Mouse (Mus musculus): ENCODE measurements at regions not wholly inside any gene's neighbourhood (a gene's known extent, or its start where the extent isn't known, plus 50 kb on each side); places are given as distances from the start of the nearest gene placed in this dataset.

DNA sequence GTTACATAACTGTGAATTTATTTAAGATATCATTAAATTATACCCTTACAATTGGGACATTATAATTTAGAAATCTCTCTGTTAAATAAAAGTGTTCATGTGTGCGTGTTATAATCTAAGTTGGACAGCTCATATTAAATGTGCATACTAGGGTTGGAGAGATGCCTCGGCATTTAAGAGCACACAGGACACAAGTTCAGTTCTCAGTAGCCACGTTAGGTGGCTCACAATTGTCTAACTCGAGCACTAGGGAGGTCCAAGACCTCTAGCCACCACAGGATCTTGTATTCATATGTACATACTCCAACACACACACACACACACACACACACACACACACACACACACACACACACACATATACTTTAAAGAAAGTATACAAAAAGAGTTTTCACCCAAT is 56.0 kb downstream of the Foxf2 start:
- DNase-seq = no peak

- no peak for DNase-seq
Observed at GRCm38 (mm10) chr13:31683311-31683710, 57.7 kb downstream of the Foxf2 start.

DNA sequence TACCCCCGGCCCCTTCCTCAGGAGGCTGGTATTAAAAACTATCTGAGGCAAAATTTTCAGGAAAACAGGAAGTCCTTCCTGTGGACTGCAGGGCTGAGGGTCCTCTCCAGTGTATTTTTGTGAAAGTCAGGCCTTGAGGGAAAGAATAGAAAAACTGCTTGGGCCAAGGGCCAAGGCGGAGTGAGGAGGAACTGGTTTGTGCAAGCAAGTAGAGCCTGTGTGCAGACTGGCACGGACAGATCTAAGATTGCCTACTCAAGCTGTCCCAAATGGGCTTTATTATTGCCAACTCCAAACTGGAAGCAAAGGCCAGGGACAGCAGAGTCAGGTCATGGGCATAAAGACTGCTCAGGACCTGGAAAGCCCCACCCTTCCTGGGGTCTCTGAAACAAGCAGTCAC is 62.9 kb downstream of the Foxf2 start:
- DNase-seq = no peak

DNA sequence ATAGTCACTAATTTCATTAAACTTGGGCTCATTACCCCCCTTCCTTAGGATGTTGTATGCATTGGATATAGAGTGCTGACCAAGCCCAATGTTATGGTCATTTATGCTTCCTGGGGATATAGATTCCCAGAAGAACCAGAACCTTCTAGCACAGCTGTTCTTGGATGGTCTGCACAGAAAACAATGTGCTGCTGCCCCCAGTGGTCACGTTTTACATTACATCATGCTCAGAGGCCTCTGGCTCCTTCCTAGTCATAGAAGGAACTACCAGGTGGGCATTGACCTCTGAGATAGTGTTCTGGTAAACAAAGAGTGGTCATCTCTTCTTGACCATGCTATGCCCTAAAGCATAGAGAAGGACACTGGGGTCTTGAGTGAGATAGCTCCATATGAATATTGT is 63.7 kb downstream of the Foxf2 start:
- peak; percentile 23 for DNase-seq

DNA sequence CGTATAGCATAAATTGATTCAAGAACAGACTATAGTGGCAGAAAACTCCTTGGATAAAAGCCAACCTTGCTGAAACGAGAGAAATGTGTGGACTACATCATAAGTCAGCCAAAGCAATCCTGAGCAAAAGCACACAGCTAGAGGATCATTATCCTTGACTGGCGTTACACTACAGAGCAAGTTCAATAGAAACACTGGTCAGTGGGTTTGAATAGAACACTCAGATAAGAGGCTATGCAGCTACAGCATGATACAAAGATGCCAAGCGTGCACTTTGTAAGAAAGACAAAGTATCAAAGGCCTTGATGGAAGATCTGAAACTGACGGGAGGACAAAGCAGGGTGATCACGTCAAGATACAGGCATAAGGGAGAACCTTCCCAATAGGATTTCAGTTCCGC is 70.1 kb downstream of the Foxf2 start:
- no peak for DNase-seq

DNA sequence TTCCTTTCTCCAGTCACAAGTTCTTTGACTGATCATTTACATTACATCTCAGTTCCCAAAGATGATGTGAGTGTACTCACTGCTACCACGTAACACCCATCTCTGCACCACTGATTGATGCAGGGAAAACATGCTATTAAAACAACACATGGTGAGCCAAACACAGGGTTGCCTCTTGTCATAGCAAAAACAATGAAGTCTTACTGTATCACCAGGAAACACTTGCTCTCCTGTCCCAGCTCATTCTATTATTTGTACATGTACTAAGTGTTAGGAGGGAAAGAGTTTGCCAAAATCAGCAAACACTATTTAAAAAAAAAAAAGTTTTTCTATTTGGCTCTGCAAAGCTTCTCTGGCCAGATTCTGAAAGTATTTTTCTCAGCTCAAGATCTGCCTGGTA is 78.6 kb downstream of the Foxf2 start:
- no peak for DNase-seq

- no peak for DNase-seq
Observed at GRCm38 (mm10) chr13:31705406-31705805, 79.8 kb downstream of the Foxf2 start.

- no peak for DNase-seq
Observed at GRCm38 (mm10) chr13:31710681-31711080, 85.1 kb downstream of the Foxf2 start.

DNA sequence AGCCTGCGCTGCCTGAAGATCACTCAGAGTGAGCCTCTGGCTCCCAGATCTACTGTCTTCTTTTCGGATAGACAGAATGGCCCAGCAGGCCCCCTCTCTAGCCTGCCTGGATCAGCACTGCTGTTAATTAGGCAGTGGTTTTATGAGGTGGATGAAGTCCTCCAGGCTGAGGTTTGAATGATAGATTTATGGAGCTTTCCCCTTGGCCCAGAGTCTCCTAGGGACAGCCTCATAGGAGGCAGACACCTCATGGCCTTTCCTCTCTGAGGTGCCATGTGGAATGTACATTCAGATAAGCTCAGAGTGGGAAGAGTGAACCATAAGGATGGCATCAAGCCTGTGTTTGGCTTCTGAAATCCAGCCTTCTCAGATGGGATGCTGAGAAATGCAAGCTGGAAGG is 90.1 kb downstream of the Foxf2 start:
- no peak for DNase-seq

GRCm38 (mm10) chr13:31716771-31717170 is 89.7 kb upstream of the Foxc1 start:
- DNase-seq = no peak

DNA sequence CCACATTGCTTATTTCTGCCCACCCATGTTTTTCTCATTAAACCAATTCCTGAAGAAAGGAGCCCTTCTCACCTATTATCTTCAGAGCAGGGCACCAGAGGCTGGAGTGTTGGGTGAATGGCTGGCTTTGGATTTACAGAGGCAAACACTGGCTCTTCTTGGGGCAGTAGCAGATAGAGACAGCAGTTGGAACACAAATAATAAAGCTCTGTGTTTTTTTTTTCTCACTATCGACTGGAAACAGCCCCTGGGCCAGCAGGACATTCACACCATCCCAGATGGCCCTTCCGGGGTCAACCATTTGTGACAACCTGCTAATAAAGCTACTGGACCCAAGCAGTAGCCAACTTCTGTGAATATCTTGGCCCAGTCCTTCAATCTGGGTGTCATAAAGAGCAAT is 85.7 kb upstream of the Foxc1 start:
- no peak for DNase-seq

- DNase-seq = no peak
Observed at GRCm38 (mm10) chr13:31728862-31729261, 77.6 kb upstream of the Foxc1 start.

DNA sequence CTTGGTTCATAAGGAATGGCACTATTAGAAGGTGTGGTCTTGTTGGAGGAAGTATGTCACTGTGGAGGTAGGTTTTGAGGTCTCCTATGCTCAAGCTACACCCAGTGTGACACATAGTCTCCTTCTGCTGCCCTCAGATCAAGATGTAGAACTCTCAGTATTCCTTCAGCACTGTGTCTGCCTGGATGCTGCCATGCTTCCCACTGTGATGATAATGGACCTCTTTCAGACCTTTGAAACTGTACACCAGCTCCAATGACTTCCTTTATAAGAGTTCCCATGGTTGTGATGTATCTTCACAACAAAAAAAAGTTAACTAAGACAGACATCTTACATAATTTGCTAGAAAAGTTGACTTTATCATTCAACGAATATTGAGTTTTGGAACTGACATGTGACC is 60.2 kb upstream of the Foxc1 start:
- DNase-seq = no peak

Data from thymus, postnatal 14 days (tissue).